Mouse (Mus musculus) inflammation-experienced regulatory T-cells, adult 6 months (primary cell): ENCODE results near the gene Bend5. TPM values are rescaled to one million over a fixed set of nuclear protein-coding genes. Genes with fewer than 3 reads are reported as not detected.

Experiments used
- ATAC-seq: one replicate; pipeline ENCODE4 v1.8.0; 2017
- polyA plus RNA-seq, 3 experiments: library from polyadenylated mRNA; unstranded; fragments of 100-300 nt; shearing (Covaris generic); gene quantifications; one replicate each; pipeline ENCODE4 v1.2.1; 2017

Bend5 gene
- polyA plus RNA-seq, 3 experiments from 2014 or later: 0.67 TPM; not detected in 2

DNA sequence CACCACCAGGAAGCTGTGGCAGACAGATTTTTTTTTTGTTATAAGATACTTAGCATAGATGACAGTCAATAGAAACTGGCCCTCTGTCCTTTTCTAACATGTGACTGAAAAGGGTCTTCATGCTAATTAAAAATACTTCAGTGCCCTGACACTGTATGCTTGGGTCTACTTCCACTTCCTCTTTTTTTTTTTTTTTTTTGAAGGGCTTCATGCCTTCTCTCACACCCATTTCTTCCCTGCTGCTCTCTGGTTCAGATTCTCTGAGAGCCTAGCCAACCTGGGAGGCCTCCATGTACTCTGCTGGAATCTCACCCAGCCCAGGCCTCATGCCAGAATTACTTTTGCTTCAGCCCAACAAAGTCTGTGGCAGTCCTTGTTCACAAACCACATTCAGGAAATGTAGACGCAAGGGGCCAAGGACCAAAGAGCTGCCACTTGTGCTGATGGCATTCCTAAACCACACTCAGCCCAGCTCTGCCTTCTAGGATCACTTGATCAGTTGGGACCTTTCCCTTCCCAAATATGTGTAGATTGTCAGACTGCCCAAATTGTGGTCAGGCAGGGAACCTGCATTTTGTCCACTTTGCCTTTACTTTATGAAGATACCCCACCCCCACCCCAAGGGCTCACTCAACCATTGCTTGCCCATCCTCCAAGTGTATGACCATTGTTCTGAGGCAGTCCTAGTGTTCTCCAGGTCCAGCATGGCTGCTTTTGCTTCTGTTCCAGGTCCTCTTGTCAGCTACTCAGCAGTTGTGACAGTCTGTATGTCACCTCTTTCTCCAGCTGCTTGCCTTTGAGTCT, 27.8 kb downstream of the Bend5 start:
- ATAC-seq: no peak

DNA sequence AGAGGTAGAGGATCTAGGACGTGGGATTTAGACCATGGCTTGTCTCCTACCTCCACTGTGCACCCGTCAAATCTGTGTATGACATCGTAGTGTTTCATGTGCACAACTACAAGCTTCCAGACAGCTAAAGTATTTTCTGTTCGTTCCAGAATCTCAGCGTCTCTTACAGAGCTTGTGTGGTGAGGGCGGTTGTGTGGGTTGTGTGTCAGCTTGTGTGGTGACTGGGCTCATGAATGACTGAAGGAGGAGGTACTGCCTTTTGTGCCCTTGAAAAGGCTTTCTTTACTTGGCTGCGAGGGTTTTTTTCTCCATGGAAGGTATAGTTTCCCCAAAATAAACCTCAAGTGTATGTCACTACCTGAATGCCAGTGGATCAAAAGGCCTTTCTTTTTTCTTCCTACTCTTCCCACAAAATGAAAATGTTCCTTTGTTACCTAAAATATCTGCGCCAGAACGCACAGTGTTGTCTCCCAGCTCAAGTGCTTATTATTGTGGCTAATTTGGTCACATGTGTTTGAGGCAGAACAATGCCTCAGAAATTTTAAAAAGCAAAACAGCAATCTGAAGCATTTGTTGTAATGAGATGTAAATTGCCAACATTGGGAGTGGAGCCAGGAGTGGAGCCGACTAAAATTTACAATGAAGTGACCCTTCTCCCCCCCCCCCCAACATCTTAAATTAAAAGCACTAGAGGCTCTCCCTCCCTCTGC, 29.3 kb downstream of the Bend5 start:
- ATAC-seq: no peak

DNA sequence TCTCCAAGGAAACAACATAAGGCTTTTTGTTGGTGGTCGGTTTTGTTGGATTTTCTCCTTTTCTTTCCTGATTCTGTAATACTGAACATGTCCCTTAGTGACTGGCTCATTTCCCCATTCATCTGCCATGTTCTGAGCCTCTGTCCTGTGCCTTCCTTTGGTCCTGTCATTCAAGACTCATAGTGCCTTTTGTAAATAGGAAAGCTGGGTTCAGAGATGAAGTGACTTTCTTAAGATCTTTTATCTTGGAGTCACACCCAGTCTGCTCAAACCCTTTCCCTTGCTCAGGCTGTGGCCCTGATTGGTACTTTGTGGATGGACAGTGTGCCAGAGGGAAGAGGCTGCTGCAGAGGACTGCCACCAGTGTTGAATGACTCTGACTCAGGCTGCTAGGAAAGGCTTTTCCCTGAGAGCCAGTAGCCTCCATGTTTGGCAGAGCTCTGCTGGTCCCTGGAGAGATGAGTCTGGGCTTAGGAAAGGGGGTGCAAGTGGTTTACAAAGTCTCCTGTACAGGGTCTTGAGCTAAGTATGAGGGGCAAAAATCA, 29.9 kb downstream of the Bend5 start:
- ATAC-seq: no peak

DNA sequence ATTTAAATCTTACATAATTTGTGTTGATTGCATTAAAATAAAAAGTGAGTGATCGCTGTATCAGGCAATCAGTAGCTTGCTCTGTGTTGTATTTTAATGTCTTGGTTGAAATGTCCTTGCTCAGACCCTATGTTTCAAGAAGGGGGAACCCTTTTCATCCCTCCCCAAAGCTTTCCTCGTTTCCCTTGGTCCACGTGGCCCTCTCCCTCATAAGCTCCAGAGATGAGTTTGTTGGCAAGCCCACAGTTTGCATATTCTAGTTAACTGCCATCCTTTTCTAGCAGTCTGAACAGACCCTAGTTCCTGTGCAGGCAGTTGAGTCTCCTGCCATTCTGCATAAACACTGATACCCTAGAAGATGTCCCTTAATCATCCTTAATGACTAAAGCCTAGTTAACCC, 33.1 kb downstream of the Bend5 start:
- no peak for ATAC-seq

DNA sequence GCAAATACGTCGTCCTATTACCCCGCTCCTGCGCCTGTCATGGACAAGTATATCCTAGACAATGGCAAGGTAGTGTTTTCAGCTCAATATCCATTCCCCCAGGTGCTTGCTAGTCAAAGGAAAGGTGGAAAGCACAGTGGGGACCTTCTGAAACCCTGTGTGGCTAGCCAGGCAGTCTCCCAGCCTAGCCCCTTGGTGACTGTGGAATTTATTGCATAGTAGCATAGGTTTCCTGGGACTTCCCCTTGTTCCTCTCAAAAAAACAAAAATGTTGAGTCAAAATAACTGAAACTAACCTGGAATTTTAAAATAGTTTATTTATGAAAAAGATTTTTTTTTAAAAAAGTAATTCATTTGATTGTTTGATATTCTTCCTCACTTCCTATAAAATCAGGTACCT, 33.8 kb downstream of the Bend5 start:
- no peak for ATAC-seq

GRCm38 (mm10) chr4:111449442-111450199, 34.8 kb downstream of the Bend5 start:
- ATAC-seq: no peak

DNA sequence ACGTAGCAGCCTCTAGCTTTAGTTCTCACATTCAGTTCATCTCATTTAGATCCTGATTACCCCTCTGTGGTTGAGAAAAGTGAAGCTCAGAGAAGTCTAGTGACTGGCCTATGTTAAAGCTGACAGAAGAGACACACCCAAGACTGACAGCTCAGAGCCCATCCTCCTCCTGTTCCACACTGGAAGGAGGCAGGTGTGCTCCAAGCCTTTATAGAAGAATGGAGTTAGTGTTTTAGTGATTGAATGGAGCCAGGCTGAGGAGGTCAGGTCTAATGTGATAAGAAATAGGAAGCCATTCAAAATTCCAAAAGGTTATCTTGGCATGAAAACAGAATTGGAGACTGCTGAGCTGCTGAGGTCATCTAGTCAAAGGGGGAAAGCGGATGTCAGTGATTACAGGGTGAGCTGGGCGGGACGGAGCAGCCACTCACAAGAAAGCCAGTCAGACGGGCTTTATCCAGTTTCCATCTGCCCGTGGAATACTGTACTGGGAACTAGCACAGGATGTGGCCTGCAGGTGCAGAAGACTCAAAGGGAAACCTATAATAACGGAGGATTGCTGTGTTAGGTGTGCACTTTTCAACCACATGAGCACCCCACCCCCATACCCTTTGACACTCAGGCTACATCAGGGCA, 36.6 kb downstream of the Bend5 start:
- no peak for ATAC-seq

GRCm38 (mm10) chr4:111452192-111452591, 37.4 kb downstream of the Bend5 start:
- ATAC-seq: no peak

DNA sequence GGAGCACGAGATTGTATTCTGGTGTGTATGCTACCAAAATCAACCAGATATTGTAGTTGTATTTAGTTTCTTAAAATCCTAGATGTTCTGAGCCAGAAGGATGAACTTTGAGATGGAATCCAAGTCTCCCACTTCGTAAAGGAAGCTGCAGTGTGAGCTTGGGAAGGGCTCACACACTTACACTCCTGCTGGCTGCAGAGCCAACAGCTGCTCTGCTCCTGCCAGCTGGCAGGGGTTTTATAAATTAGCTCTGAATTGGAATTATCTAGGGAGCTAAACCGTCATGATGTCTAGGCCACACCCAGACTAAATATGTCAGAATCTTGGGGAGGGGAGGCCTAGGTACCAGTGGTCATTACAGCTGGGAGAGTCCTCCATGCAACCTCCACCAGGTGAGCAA, 38.5 kb downstream of the Bend5 start:
- ATAC-seq: no peak

DNA sequence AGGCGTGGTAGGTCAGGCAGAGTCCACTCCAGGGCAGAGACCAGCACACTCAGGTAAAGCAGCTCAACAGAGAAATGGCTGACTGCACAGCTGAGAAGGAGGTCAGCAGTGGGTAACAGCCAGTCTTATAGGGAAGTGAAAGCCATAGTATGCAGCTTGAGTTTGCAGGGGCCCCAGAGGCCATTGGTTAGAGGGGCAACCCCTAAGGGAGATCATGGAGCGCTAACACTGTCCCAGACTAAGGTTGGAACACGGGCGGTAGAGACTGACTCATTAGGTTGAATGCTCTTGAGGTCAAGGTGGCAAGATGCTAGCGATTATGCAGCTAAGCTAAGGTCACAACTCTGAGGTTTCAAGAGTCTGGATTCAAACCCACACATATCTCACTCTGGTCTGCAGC, 40.8 kb downstream of the Bend5 start:
- ATAC-seq: no peak

DNA sequence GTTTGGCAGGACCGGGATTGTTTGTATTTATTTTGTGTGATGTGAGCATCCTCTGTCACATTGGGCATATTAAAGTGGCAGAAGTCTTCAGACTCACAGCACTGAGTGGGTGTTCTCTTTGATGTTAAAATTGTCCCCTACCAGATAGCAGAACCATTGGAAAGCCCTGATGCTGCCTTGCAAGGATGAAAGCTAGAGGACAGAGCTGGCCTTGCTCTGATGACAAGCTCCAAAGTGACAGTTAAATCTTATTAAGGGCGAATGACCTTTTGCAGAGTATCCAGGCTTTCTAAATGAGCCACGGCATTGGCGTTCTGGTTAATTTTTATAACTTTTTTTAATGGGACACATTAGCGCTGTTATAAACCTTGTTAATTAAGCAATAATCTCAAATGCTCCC, 42.8 kb downstream of the Bend5 start:
- no peak for ATAC-seq

GRCm38 (mm10) chr4:111467293-111467773, 52.5 kb downstream of the Bend5 start:
- no peak for ATAC-seq

DNA sequence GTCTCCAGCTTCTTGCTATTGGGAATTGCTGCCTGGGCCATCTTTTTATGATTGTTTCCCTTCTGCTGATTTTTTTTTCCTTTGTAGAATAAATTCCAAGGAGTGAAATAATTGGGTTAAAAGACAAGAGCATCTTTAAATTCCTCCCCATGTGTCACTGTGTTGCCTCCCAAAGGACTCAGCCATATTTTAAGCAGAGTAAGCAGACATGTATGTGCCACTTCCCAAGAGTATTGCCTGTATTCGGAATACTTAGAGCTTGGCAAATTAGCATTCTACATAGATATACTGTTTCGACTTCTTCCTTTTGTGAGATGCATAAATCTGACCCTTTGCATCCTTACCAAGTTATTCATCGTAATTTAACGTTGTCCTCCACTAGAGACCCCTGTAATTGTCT, 53.0 kb downstream of the Bend5 start:
- no peak for ATAC-seq

- ATAC-seq: no peak
Observed at GRCm38 (mm10) chr4:111469847-111470246, 55.0 kb downstream of the Bend5 start.

- ATAC-seq: no peak
Observed at GRCm38 (mm10) chr4:111471726-111472125, 56.9 kb downstream of the Bend5 start.

DNA sequence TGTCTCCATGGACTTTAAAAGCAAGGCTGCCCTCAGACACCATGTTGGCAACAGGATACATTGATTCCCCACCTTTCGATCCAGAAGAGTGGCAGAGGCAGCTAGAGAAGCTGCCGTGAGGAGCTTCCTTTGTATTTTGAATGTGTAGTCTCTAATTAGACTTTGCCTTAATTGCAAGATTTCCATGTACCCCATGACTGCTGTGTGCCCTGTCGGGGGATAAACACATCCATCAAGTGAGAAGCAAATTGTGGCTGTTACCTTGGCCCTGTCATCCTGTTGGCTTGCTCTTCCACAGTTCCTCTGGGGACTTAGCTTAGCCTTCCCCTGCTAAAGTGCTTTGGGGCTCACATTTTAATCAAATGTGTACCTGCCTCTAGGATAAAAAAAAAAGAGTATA, 57.7 kb downstream of the Bend5 start:
- ATAC-seq: no peak

GRCm38 (mm10) chr4:111473014-111473413, 58.2 kb downstream of the Bend5 start:
- ATAC-seq: no peak

DNA sequence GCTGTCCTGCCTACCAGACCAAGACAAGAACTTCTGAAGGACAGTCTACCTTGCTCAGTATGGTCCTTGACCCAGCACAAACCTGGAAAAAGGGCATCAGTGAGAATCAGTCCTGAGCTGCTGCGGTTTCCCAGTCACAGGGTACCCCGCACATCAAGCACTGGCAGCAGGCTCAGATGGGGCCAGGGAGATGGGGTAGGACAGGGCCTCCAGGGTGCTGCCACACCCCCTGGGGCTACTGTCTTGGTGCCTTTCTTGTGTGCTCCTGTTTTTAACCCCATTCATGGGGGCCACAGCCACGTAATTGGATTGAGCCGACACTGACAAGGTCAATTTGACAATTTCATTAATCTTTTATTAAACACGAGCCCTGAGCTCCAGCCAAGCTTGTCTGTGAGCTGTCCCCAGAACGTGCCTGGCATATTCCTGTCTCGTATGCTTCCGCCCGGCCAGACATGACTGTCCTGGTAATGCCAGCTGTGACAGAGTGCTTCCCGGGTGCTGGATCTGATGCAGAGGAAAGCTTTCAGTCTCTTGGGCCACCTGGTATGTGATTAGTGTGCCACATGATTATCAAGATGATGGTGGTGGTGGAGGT, 60.7 kb downstream of the Bend5 start:
- no peak for ATAC-seq

GRCm38 (mm10) chr4:111477507-111477906, 62.7 kb downstream of the Bend5 start:
- ATAC-seq: no peak

- no peak for ATAC-seq
Observed at GRCm38 (mm10) chr4:111483499-111483898, 68.7 kb downstream of the Bend5 start.

DNA sequence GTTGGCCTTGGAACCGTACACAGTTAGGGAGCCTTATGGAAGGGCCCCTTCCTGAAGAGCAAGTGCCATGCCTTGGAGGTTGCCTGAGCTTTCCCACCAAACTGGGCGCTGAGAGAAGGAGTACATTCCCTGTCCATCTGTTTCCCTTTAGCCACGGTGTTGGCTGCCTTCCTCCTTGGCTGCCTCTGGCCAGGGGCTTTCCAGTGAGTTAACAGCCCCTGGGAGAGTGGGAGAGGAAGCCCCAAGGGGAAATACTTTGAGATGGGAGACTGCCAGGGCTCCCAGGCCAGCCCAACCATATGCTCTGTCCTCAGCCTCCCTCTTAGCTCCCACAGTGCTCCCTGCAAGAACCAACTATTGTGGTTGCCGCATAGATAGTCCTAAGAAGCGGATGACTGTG, 70.4 kb downstream of the Bend5 start:
- ATAC-seq: no peak

- ATAC-seq: no peak
Observed at GRCm38 (mm10) chr4:111486187-111486586, 71.4 kb downstream of the Bend5 start.
